Mouse (Mus musculus) megakaryocyte, adult 5-6 weeks (primary cell): ENCODE measurements around the gene Tifa. TPM values are rescaled to one million over a fixed set of nuclear protein-coding genes. Genes with fewer than 3 reads are reported as not detected.

ENCODE experiments used
- ATAC-seq: 2 replicates; pipeline ENCODE4 v1.8.0; 2016; ENCODE audit warnings: mild to moderate bottlenecking, inconsistent platforms; ENCODE audit not compliant: poor library complexity, severe bottlenecking
- total RNA-seq, 2 experiments: library from RNA; stranded (forward) in 1 of 2; stranded (reverse) in 1 of 2; fragments of 153-499, 151-499 nt in 1 of 2; fragments of 221-1000, 200-1000 nt in 1 of 2; gene quantifications; 2 replicates each; pipeline versions ENCODE4 v1.2.3 to v1.2.4; 2015 to 2017

The Tifa gene
- total RNA-seq, 2 experiments from 2014 or later = 121 to 137 TPM

DNA sequence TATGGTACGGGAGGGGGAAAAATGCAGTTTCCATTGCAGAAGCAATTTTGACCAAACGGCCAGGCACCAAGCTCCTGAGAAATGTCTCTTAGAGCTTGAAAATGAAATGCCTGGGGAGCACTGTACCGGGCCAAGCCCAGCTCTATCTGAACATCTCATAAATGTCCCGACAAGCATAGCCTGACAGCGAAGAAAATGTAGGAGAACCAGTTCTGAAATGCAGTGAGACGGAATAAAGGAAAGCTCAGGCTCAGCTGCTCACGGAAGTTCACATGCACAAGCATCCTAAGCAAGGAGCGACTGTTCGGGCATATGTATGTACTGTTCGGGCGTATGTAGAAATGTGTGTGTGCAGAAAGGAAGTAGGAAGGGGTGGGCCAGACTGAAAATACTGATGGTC is 71.7 kb downstream of the Tifa start:
- no peak for ATAC-seq

DNA sequence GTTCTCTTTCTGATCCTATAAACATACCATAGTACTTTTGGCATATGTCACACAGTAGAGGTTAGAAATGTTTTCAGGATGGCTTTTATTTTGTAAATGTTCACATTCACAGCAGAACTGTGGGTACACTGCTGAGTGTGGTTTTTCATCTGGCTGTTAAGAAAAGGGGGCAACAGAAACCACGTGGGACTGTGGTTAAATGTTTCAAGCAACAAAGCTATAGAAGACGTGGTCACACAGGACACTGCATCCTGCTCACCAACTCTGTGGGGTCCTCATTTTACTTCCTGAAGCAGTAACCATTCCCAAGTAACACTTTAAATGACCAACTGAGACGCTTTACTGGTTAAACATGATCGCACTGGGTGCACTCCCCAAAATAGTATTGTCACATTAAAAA is 72.9 kb downstream of the Tifa start:
- ATAC-seq = peak; percentile 33; the same call in 1 of the 2 replicates

DNA sequence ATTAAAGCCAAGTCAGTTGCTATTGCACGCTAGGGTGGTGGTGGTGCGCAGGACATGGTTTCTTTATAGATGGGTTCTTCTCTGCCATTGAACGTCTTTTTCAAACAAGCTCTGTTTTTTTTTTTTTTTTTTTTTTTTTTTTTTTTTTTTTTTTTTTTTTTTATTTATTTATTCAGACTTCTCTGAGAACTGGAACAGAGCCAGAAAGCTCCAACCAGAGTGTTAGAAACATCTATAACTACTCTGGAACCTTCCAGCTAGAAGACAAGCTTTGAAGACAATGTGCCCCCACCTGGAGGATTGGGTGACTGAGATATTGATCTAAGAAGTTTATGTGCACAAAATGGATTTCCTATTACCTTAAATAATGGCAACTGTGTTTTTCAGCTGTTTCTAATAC is 74.0 kb downstream of the Tifa start:
- ATAC-seq = no peak

DNA sequence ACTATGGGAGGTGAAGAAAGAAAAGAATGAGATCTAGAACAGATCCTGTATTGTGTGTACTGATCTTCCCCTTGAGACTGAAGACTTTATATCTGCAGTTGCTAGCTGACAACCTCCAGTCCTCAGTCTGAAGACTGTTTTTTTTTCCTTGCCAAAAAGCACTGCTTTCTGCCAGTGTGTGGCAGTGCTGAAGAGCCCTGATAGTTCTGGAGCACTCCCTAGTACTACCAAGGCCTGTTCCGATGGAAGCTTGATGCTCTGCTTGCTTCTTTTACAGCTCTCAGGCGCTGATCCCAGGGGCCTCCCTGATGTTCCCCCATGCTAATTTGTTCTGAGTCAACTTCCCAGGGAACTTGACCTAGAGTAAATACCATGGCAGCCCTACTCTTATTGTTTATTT is 74.6 kb downstream of the Tifa start:
- ATAC-seq = no peak

DNA sequence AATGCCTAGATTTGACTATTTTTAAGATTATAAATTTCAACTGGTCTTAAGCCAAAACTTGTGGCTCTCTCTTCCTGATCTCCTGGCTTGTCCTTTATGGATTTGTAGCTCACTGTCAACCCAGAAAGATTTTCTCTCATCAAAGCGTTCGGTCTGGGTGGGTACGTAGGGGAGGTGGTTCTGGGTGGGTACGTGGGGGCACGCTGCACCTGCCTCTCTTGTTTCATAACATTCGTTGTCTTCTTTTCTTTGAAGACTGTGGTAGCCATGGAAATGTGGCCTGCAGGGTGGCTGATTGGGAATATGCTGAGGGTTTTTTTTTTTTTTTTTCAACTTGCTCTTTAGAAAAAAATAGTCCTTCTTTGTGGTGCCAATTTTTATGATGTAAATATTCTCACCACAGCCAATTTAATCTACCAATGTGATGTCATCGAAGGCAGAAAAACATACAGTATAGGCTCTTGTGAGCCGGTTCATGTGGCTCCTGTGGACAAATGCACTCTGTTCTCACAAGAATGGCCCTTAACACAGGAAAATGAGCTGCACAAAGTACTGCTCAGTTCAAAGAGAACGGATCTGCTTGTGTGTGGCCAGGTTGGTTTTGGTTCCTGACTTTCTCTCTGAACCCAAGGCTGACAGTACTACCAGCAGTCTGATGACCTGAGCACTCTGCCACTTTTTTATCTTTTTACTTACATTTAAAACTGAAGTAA is 78.6 kb downstream of the Tifa start:
- no peak for ATAC-seq

DNA sequence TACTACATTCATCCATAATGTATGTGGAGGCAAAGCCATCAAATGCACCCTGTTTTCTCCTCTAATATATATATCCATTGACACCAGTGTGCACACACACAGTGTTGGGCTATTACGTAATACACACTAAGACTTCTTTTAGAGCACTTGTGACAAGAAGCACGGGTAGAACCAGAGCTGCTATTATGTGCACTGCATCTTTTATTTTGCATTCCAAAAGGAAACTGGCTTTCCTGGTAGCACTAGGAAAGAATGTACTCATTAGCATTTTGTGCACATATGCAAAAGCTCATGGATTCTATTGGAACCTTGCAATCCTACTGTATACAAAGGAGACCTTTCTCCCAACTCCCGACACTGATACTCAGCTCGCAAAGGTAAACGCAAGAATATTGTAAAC is 79.3 kb downstream of the Tifa start:
- no peak for ATAC-seq

DNA sequence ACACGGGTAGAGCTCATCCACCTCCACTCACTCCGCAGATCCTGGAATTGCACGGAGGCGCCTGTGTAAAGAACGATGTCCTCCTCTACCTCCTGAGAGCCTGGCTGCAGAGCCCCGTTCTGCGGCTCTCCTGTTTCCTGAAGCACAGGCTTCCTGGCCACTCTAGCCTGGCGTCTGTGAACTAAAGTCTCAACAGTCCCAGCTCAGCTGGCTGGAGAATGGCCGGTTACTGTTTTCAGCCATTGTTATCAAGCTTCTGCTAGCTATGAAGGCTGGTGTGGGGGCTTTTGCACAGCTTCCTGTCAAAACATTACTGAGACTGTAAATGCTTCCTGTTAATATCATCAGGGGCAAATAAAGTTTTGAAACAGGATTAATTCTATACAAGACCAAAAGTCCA is 82.0 kb downstream of the Tifa start:
- no peak for ATAC-seq

DNA sequence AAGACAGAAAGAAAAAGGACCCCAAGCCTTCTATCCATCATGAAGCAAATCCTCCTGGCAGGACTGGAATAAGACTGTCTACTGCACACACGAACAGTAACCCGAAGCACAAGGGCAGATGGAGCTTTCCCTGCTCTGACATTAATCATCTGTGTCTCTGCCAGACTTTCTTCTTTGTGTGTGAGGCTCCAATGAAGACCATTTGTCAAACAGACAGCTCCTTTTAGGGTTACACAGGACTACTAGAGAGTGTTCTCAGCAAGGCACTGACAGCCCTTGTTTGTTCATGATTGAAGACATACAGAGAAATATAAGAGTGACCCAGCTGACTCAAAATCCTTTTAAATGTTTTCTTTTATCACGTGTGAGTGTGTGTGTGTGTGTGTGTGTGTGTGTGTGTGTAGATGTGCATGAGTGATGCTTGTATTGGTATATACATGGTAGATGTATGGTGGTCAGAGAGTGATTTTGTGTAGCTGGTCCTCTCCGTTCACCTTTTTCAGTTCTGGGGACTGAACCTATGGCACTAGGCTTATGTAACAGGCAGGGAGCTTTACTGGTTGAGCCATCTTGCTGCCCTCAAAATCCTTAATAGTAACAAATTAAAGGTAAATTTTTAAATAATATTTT is 84.8 kb downstream of the Tifa start:
- ATAC-seq = no peak

DNA sequence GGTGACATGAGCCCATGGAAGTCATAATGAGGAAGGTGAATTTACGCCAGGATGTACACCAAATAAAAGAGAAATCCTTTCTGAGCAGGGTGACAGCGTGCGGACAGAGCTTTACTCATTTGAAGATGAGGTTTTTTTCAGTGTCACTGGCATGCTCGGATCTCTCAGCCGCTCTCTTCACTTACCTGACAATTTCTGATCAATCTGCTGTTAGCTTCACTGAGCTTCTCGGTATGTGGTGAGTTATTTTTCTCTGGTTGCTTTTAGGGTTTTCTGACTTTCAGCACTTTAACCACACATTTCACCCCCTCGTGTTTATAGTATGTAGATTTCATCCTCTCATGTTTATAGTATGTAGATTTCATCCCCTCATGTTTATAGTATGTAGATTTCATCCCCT is 85.5 kb downstream of the Tifa start:
- no peak for ATAC-seq

DNA sequence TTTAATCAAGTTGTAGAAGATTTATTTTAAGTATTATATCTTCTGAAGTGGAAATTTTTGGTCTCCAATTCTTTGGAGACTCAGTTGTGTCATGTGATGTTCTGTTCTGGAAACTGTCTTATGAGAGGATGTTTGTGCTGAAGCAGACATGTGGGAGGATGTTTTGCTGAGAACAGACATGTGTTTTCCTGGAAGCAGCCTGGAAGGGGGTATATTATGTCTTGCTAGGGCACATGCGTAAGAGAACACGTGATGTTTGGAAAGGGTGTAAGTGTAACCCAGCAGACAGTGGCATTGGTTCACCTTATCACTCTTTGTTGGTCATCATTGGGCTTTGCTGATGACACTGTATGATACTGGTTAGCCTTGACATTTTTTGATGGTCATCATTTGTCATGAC is 85.9 kb downstream of the Tifa start:
- ATAC-seq = no peak

DNA sequence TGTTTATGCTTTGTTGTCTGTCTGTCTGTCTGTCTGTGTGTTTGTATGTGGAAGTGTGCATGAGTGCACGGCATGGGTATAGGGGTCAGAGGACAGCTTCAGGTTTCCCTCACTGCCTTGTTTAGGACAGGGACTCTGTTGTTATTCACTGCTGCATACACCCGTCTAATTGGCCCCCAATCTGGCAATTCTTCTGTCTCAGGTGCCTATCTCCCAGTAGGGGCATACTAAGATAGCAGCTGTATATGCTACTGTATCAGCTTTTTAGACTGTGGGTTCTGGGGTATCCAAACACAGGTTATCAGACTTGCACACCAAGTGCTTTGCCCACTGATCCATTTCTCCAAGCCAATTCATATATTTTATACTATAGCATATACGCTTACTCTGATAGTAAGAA is 90.4 kb downstream of the Tifa start:
- no peak for ATAC-seq

DNA sequence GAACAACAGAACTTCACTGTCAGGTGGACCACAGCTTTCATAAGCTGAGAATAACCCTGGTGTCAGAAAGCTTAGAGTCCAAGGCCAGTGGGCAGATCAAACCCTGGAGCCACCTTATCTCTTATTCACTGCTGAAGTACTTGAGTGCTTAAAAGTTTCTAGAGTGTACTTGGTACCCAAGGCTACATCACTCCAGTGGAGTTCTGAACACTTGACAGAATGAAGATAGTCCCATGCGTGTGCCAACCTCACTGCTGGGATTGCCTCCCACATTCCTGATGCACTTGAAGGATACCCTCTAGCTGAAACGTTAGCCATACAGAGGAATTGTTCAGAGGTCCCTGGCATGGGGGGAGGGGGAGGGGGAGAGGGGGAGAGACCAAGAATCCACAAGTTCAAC is 92.1 kb downstream of the Tifa start:
- ATAC-seq = no peak

Other genes starting within 250 kb of the Tifa start
- 50.3 and 61.8 TPM in 2 replicates for gene Larp7, start 236.5 kb upstream of the Tifa start, total RNA-seq (2015)
- 75.3 and 82.6 TPM in 2 replicates for gene Larp7, start 236.5 kb upstream of the Tifa start, total RNA-seq (2017)
- 9.0 and 9.5 TPM in 2 replicates for gene Zgrf1, start 236.3 kb upstream of the Tifa start, total RNA-seq (2015)
- 12.2 and 17.8 TPM in 2 replicates for gene Zgrf1, start 236.3 kb upstream of the Tifa start, total RNA-seq (2017)
- gene Neurog2, start 156.7 kb upstream of the Tifa start, total RNA-seq (2015) = not detected in 2 replicates
- gene Neurog2, start 156.7 kb upstream of the Tifa start, total RNA-seq (2017) = not detected in 2 replicates
- 15.5 and 17.8 TPM in 2 replicates for gene Alpk1, start 9.3 kb upstream of the Tifa start, total RNA-seq (2015)
- gene Alpk1, start 9.3 kb upstream of the Tifa start, total RNA-seq (2017) = 28.7 and 35.1 TPM in 2 replicates
- 36.1 and 50.7 TPM in 2 replicates for gene Ap1ar, start 47.7 kb downstream of the Tifa start, total RNA-seq (2015)
- gene Ap1ar, start 47.7 kb downstream of the Tifa start, total RNA-seq (2017) = 41.5 and 43.3 TPM in 2 replicates
- gene Fam241a, start 106.5 kb downstream of the Tifa start, total RNA-seq (2015) = 53.1 and 59.7 TPM in 2 replicates
- gene Fam241a, start 106.5 kb downstream of the Tifa start, total RNA-seq (2017) = 31.8 and 35.9 TPM in 2 replicates